Mouse (Mus musculus): ENCODE data around the gene Serpina3i.
"Not testable (repeated sequence)": the region's sequence is repeated elsewhere in the genome, so short reads cannot be mapped to it uniquely, and the experiment has no call there.

Gene Serpina3i

GRCm38 (mm10) chr12:104262863-104263262 lies at the start of gene Serpina3i:
TSS of gene Serpina3i (plus strand) at chr12:104263122.
- DNase-seq = no peak

- DNase-seq = no peak
Observed at GRCm38 (mm10) chr12:104213689-104214444, 49.1 kb upstream of the Serpina3i start.

- DNase-seq = no peak
Observed at GRCm38 (mm10) chr12:104214445-104214753, 48.5 kb upstream of the Serpina3i start, which contains the start of gene Serpina3f. TSS of gene Serpina3f (plus strand) at chr12:104214544.

- no peak for DNase-seq
Observed at GRCm38 (mm10) chr12:104215249-104215648, 47.7 kb upstream of the Serpina3i start.

- DNase-seq = no peak
Observed at GRCm38 (mm10) chr12:104221616-104222015, 41.3 kb upstream of the Serpina3i start.

- DNase-seq = no peak
Observed at GRCm38 (mm10) chr12:104223690-104224089, 39.2 kb upstream of the Serpina3i start.

GRCm38 (mm10) chr12:104224598-104225300 lies 38.2 kb upstream of the Serpina3i start:
- DNase-seq = no peak

GRCm38 (mm10) chr12:104230762-104231161 lies 32.2 kb upstream of the Serpina3i start:
- DNase-seq = no peak

GRCm38 (mm10) chr12:104235915-104236314 lies 27.0 kb upstream of the Serpina3i start, which contains the start of gene Serpina3g:
TSS of gene Serpina3g (plus strand) at chr12:104236245.
- no peak for DNase-seq

GRCm38 (mm10) chr12:104238048-104238447 lies 24.9 kb upstream of the Serpina3i start:
- not testable (repeated sequence) for DNase-seq

GRCm38 (mm10) chr12:104243307-104243706 lies 19.6 kb upstream of the Serpina3i start:
- no peak for DNase-seq

GRCm38 (mm10) chr12:104245092-104245491 lies 17.8 kb upstream of the Serpina3i start:
- DNase-seq = peak in 1 of 2 experiments; percentile 5

GRCm38 (mm10) chr12:104245595-104245994 lies 17.3 kb upstream of the Serpina3i start:
- no peak for DNase-seq

- no peak for DNase-seq
Observed at GRCm38 (mm10) chr12:104247553-104248002, 15.3 kb upstream of the Serpina3i start.

GRCm38 (mm10) chr12:104248231-104248630 lies 14.7 kb upstream of the Serpina3i start:
- no peak for DNase-seq

- DNase-seq = no peak
Observed at GRCm38 (mm10) chr12:104261041-104261440, 1.9 kb upstream of the Serpina3i start.

- no peak for DNase-seq
Observed at GRCm38 (mm10) chr12:104266374-104266773, 3.5 kb downstream of the Serpina3i start.

GRCm38 (mm10) chr12:104278216-104279055 lies 15.5 kb downstream of the Serpina3i start:
- DNase-seq = no peak

GRCm38 (mm10) chr12:104279056-104279435 lies 16.1 kb downstream of the Serpina3i start:
- DNase-seq = no peak

GRCm38 (mm10) chr12:104283380-104283779 lies 20.5 kb downstream of the Serpina3i start:
- no peak for DNase-seq

GRCm38 (mm10) chr12:104288336-104288735 lies 25.4 kb downstream of the Serpina3i start:
- no peak for DNase-seq

- DNase-seq = no peak
Observed at GRCm38 (mm10) chr12:104289872-104290271, 26.9 kb downstream of the Serpina3i start.

- no peak for DNase-seq
Observed at GRCm38 (mm10) chr12:104293963-104294362, 31.0 kb downstream of the Serpina3i start.

All from kidney, postnatal 25 days (tissue).